Mouse (Mus musculus) heart, embryonic 10.5 days (tissue): ENCODE data around the gene Trpm8. TPM values are rescaled to one million over a fixed set of nuclear protein-coding genes. Genes with fewer than 3 reads are reported as not detected.

ENCODE experiments used
- DNase-seq: peaks from one replicate; pipeline ENCODE4 v3.0.0-alpha.2; 2017; ENCODE audit warnings: low spot score
- H3K27ac ChIP-seq: fragments of 300-500 bp; sonication (generic); 2 replicates; pipeline ENCODE4 v1.5.1; 2016; ENCODE audit warnings: mild to moderate bottlenecking
- H3K27me3 ChIP-seq: fragments of 300-500 bp; sonication (generic); 2 replicates; pipeline ENCODE4 v1.6.1; 2016; ENCODE audit warnings: mild to moderate bottlenecking; ENCODE audit not compliant: poor library complexity, insufficient read depth, severe bottlenecking
- H3K36me3 ChIP-seq: fragments of 300-500 bp; sonication (generic); 2 replicates; pipeline ENCODE4 v1.6.1; 2016; ENCODE audit warnings: mild to moderate bottlenecking, moderate library complexity
- H3K4me1 ChIP-seq: fragments of 300-500 bp; sonication (generic); 2 replicates; pipeline ENCODE4 v1.6.1; 2016; ENCODE audit warnings: mild to moderate bottlenecking
- H3K4me3 ChIP-seq: fragments of 300-500 bp; sonication (generic); 2 replicates; pipeline ENCODE4 v1.5.1; 2016; ENCODE audit warnings: mild to moderate bottlenecking, moderate library complexity
- H3K9me3 ChIP-seq: fragments of 300-500 bp; sonication (generic); 2 replicates; pipeline ENCODE4 v1.6.1; 2016; ENCODE audit warnings: mild to moderate bottlenecking, moderate library complexity
- WGBS: fragments of 180-500 bp; shearing (Covaris S2); methylation state at CpG from one replicate; pipeline ENCODE4 v1.1.7; 2016; 5-methylcytosine and 5-hydroxymethylcytosine counted together
- polyA plus RNA-seq: library from polyadenylated mRNA; unstranded; fragments of >200 nt; fragmentation: Nextera tagmentation; extraction: Ambion mirVana; gene quantifications from 2 replicates; pipeline ENCODE4 v1.2.1, GENCODE M21; 2016

The Trpm8 gene
- polyA plus RNA-seq, 1 experiment from 2014 or later: 0.11 TPM

- Histone ChIP-seq H3K27me3 (no peaks in the 10 kb centered on the region), H3K36me3 (no peaks in the 10 kb centered on the region), H3K4me1 (no peaks in the 10 kb centered on the region), H3K4me3 (no peak overlapping the region), H3K27ac (no peak overlapping the region), H3K9me3 (peaks cover 65% of the 10 kb centered on the region)
- peak; percentile 89 for DNase-seq
- 56% methylated on average over 7 of the region's 7 CpGs for WGBS
Measured at GRCm38 (mm10) chr1:88284946-88285320, 7.5 kb downstream of the Trpm8 start.

DNA sequence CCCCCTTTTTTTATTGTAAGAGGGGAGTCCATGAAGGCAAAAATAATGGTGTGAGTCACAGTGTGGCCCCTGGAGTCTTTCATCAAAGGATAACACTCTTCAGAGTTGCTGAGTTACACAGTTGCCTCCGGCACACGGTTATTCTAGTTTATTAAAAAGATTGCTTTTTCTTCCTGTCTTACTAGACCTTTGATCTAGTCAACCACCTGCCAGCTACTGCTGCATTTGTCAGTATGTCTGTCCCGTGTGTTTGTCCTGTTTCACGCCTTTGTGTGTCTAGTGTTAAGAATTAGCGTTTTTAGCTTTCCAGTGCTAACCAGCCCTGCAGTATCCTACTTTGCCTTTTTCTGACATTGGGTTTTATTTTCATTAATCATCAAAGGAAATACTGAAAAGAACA is 8.2 kb downstream of the Trpm8 start:
- no peak for DNase-seq
- peaks cover 72% of the 10 kb centered on the region for H3K9me3 ChIP-seq
- WGBS: 64% methylated on average over 5 of the region's 5 CpGs
- H3K36me3 ChIP-seq: no peaks in the 10 kb centered on the region
- H3K4me3 ChIP-seq: no peak overlapping the region
- no peak overlapping the region for H3K27ac ChIP-seq
- H3K27me3 ChIP-seq: no peaks in the 10 kb centered on the region
- no peaks in the 10 kb centered on the region for H3K4me1 ChIP-seq

DNA sequence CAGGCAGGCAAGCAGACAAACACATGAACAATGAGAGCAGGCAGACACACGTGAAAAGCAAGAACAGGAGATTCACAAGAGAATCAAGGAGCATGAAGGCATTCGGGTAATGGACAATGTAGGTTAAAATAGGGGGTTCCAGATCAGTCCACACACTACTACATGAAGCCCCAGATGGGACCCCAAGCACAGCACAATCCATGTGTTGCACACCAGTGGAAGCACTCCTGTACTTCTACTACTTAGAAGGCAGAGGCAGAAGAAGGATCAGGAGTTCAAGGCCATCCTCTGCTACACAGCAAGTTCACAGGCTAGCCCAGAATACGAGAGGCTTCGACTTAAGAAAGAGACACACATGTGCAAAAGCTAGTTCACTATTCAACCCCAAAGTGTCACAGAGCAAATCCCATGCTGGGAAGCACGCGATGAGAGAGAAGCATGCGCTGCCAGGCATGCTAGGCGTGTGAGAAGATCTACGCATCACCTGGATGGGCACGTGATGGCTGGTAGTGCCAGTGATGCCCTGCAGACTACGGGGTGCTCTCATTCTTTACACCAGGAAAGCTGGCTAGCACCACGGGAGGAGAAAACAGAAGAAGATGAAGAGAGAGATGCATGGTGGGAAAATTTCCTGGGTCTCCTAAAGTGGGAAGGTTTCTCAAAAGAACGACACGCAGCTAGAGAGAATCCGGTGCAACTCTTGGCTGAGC is 8.8 kb downstream of the Trpm8 start:
- Histone ChIP-seq H3K36me3 (no peaks in the 10 kb centered on the region), H3K4me1 (no peaks in the 10 kb centered on the region), H3K9me3 (peaks cover 76% of the 10 kb centered on the region), H3K27me3 (no peaks in the 10 kb centered on the region), H3K4me3 (no peak overlapping the region), H3K27ac (no peak overlapping the region)
- 78% methylated on average over 15 of the region's 15 CpGs for WGBS
- DNase-seq: peak; percentile 88

DNA sequence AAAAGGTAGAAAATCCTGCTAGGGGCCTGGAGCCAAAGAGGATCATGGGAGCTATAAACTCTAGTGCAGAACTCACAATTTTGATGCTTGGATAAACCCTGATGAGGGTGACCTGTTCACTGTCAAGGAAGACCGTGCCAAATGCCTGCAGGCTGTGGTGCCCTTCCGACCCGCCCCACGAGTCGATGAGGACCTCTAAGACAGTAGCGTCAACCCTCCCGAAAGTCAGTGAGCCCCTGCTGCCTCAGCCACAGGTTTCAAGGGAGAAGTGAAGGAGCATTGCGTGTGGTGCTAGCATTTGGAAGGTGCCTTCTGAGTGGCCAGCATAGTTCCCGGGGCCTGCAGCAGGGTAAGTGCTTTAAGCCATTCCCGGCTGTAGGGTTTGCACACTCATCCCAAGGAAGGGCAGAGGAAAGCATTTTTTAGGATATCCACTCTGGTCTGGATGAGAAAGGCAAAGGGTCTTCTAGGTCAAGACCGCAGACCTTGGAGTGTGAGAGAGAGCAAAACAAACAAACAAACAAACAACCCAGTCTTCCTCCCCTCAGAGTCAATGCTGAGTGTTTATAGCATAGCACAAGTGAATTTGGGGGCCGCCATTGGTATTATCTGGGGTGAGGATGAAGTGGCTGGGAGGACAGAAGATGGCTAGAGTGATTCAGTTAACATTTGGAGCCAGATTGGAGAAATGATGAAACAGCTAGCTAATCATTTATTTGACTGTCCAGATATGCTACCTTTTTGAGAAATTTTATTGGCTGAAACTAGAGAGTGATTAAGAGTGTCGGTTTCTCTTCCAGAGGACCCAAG is 9.6 kb downstream of the Trpm8 start:
- Histone ChIP-seq H3K36me3 (no peaks in the 10 kb centered on the region), H3K4me1 (no peaks in the 10 kb centered on the region), H3K27ac (no peak overlapping the region), H3K4me3 (no peak overlapping the region), H3K27me3 (no peaks in the 10 kb centered on the region), H3K9me3 (peaks cover 80% of the 10 kb centered on the region)
- WGBS: 67% methylated on average over 13 of the region's 13 CpGs
- DNase-seq: peak; percentile 88

DNA sequence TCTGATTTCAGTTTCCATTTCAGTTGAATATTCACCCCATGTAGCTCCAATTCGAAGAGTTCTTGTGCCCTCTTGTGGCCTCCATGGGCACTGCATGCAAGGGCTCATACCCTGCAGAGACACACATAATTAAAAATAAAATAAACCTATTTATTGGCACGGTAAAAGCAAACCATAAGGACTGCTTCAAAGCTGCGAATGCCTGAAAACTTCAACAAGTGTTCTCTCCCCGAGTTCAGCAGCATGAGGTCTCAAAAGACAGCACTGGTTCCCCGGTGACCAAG is 10.2 kb downstream of the Trpm8 start:
- Histone ChIP-seq H3K4me3 (no peak overlapping the region), H3K27me3 (no peaks in the 10 kb centered on the region), H3K27ac (no peak overlapping the region), H3K9me3 (peaks cover 83% of the 10 kb centered on the region), H3K36me3 (no peaks in the 10 kb centered on the region), H3K4me1 (no peaks in the 10 kb centered on the region)
- 27% methylated on average over 5 of the region's 5 CpGs for WGBS
- DNase-seq: no peak

GRCm38 (mm10) chr1:88288056-88288788 is 10.8 kb downstream of the Trpm8 start:
- Histone ChIP-seq H3K27me3 (no peaks in the 10 kb centered on the region), H3K36me3 (no peaks in the 10 kb centered on the region), H3K27ac (no peak overlapping the region), H3K9me3 (peaks cover 79% of the 10 kb centered on the region), H3K4me1 (no peaks in the 10 kb centered on the region), H3K4me3 (no peak overlapping the region)
- WGBS: 33% methylated on average over 3 of the region's 3 CpGs
- DNase-seq: no peak

DNA sequence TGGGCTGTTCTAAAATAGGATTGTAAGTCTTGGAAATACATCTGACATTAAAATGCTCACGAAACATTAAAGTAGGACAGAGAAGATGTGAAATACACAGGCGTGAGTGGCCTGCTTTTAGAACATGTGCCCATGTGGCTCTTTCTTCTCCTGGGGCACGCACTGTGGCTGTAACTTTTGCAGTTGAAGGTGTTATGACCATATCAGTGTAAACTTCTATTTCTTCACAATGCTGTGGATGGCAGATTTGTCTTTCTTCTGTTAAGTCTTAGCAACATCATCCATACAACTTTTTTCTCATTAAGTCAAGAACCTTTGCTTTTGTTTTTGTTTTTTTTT is 11.3 kb downstream of the Trpm8 start:
- Histone ChIP-seq H3K27me3 (no peaks in the 10 kb centered on the region), H3K4me1 (no peaks in the 10 kb centered on the region), H3K9me3 (peaks cover 73% of the 10 kb centered on the region), H3K4me3 (no peak overlapping the region), H3K27ac (no peak overlapping the region), H3K36me3 (no peaks in the 10 kb centered on the region)
- 65% methylated on average over 3 of the region's 3 CpGs for WGBS
- peak; percentile 76 for DNase-seq

DNA sequence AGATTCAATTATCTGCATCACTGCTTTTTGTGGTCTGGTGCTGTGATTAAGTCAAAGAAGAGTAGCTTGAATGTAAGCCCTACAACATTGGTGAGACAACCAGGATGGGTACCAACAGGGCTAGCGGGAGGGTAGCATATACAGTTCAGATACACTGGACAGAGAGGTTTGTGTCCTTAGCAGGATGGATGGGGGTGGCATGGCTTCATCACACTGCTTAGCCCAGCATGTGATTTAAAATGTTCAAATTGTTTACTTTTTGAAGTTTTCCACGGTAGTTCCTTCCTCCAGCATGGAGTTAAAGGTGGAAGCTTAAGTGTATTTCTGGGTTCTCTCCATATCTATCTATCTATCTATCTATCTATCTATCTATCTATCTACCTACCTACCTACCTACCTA is 11.7 kb downstream of the Trpm8 start:
- no peaks in the 10 kb centered on the region for H3K4me1 ChIP-seq

DNA sequence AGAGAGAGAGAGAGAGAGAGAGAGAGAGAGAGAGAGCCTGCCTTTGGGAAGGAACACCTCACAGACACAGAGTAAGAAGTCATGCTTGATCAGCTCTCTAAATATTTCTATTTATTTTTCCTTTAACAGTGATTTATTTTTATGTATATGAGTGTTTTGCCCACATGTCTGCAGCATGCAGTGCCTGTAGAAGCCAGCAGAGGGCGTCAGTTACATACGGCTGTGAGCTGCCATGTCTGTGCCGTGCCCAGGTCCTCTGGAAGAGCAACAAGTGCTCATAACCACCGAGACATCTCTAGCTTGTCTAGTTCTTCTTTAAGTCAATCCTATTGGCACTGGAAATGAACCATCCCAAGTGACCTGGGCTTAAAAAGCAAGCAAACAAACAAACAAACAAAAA is 12.5 kb downstream of the Trpm8 start:
- peaks cover 68% of the 10 kb centered on the region for H3K9me3 ChIP-seq
- no peaks in the 10 kb centered on the region for H3K4me1 ChIP-seq
- H3K36me3 ChIP-seq: no peaks in the 10 kb centered on the region
- peak; percentile 83 for DNase-seq
- no peaks in the 10 kb centered on the region for H3K27me3 ChIP-seq
- no peak overlapping the region for H3K27ac ChIP-seq
- no peak overlapping the region for H3K4me3 ChIP-seq
- WGBS: 36% methylated on average over 4 of the region's 4 CpGs

More for the DNA sequence above, 11.7 kb downstream of the Trpm8 start:
- H3K27me3 ChIP-seq: no peaks in the 10 kb centered on the region
- no peak overlapping the region for H3K27ac ChIP-seq
- no peak overlapping the region for H3K4me3 ChIP-seq
- no peaks in the 10 kb centered on the region for H3K36me3 ChIP-seq
- peak; percentile 75 for DNase-seq
- 42% methylated on average over 2 of the region's 2 CpGs for WGBS
- peaks cover 69% of the 10 kb centered on the region for H3K9me3 ChIP-seq

GRCm38 (mm10) chr1:88290511-88290910 is 13.1 kb downstream of the Trpm8 start:
- no peak overlapping the region for H3K4me3 ChIP-seq
- H3K9me3 ChIP-seq: peaks cover 66% of the 10 kb centered on the region
- WGBS: 58% methylated on average over 1 of the region's 1 CpGs
- no peak overlapping the region for H3K27ac ChIP-seq
- no peak for DNase-seq
- no peaks in the 10 kb centered on the region for H3K4me1 ChIP-seq
- H3K36me3 ChIP-seq: no peaks in the 10 kb centered on the region
- no peaks in the 10 kb centered on the region for H3K27me3 ChIP-seq

DNA sequence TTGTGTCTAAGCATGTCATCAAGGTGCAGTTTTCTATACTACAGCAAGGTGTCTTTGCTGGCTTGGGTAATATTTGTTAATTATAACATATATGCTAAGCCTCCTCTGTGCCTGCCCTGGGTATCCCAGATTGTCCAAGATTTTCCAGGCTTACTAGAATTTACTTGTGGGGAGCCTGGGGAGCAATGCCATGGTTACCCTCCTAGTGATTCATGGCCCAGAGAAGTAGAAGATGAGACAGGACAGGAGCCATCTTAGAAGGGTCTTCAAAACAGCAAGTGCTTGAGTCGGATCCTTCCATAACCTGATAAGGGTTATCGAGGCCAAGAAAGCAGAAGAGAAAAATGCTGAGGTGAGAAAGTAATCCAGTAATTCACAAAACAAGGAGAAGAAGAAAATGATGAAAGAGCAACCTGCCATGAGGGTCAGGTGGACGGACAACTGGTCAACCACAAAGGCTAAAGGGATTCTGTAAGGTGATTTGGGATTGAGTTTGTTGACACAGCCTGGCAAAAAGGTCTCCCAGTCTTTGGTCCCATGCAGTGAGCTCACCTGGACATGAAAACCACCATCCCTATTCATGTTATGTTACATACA is 14.0 kb downstream of the Trpm8 start:
- peak; percentile 76 for DNase-seq

GRCm38 (mm10) chr1:88292057-88292456 is 14.6 kb downstream of the Trpm8 start:
- H3K27ac ChIP-seq: no peak overlapping the region
- no peaks in the 10 kb centered on the region for H3K27me3 ChIP-seq
- no peaks in the 10 kb centered on the region for H3K36me3 ChIP-seq
- peaks cover 66% of the 10 kb centered on the region for H3K9me3 ChIP-seq
- no peaks in the 10 kb centered on the region for H3K4me1 ChIP-seq
- no peak overlapping the region for H3K4me3 ChIP-seq
- 50% methylated on average over 2 of the region's 2 CpGs for WGBS
- peak; percentile 81 for DNase-seq

More for the DNA sequence above, 14.0 kb downstream of the Trpm8 start:
- Histone ChIP-seq H3K9me3 (peaks cover 66% of the 10 kb centered on the region), H3K36me3 (no peaks in the 10 kb centered on the region), H3K4me3 (no peak overlapping the region), H3K27ac (no peak overlapping the region), H3K4me1 (no peaks in the 10 kb centered on the region), H3K27me3 (no peaks in the 10 kb centered on the region)
- 57% methylated on average over 3 of the region's 3 CpGs for WGBS

DNA sequence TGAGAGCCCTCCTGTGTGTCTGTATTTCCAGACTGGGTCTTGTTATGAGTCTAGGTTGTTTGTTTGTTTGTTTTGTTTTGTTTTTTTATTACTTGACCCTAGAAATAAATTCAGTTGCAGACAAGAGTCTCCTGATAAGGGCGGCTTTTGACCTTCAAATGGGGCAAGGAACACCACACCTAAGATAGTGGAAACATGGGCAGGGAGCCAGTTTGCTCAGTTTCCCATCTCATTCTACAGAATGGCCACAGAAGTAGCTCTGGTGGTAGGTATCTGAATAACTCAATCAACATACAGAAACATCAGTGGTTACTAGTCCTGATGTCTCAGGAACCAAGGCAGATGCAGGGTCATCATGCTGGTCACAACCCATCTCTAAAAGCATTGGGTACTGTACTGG is 17.2 kb downstream of the Trpm8 start:
- no peaks in the 10 kb centered on the region for H3K4me1 ChIP-seq
- no peak overlapping the region for H3K4me3 ChIP-seq
- no peaks in the 10 kb centered on the region for H3K27me3 ChIP-seq
- WGBS: 13% methylated on average over 1 of the region's 1 CpGs
- H3K9me3 ChIP-seq: peaks cover 71% of the 10 kb centered on the region
- peak; percentile 74 for DNase-seq
- no peak overlapping the region for H3K27ac ChIP-seq
- no peaks in the 10 kb centered on the region for H3K36me3 ChIP-seq
